Mouse (Mus musculus) liver, postnatal 0 days (tissue): ENCODE data around the gene Aptx. TPM values are rescaled to one million over a fixed set of nuclear protein-coding genes. Genes with fewer than 3 reads are reported as not detected.
A peak's percentile ranks its signal among the peaks of the same experiment; 100 is the strongest.

Experiments used
- ATAC-seq: fragments of 200-750 bp; cut with Nextera tagmentation; 2 replicates; pipeline ENCODE4 v1.8.0; 2017; ENCODE audit warnings: mild to moderate bottlenecking, moderate library complexity
- DNase-seq: peaks from one replicate; pipeline ENCODE4 v3.0.0-alpha.2; 2016
- H3K27ac ChIP-seq: fragments of 300-500 bp; sonication (generic); 2 replicates; pipeline ENCODE4 v1.5.1; 2014; ENCODE audit warnings: antibody characterized with exemption, moderate library complexity, mild to moderate bottlenecking, low read depth
- H3K27me3 ChIP-seq: fragments of 300-500 bp; sonication (generic); 2 replicates; pipeline ENCODE4 v1.6.1; 2014; ENCODE audit warnings: low read length, control low read depth, mixed read lengths; ENCODE audit not compliant: insufficient read depth
- H3K36me3 ChIP-seq: fragments of 300-500 bp; sonication (generic); replicated peaks from 2 replicates; pipeline ENCODE4 v1.6.1; 2014; ENCODE audit warnings: mild to moderate bottlenecking, control low read depth, low read length, moderate library complexity, mixed read lengths; ENCODE audit not compliant: insufficient read depth
- H3K4me1 ChIP-seq: fragments of 300-500 bp; sonication (generic); 2 replicates; pipeline ENCODE4 v1.6.1; 2014; ENCODE audit warnings: antibody characterized with exemption, mild to moderate bottlenecking, control low read depth; ENCODE audit not compliant: insufficient read depth
- H3K4me2 ChIP-seq: fragments of 300-500 bp; sonication (generic); 2 replicates; pipeline ENCODE4 v1.6.1; 2014; ENCODE audit warnings: low read depth, mild to moderate bottlenecking, low read length, moderate library complexity, mixed read lengths
- H3K4me3 ChIP-seq: fragments of 300-500 bp; sonication (generic); 2 replicates; pipeline ENCODE4 v1.5.1; 2014; ENCODE audit warnings: low read depth, low read length
- H3K9ac ChIP-seq: fragments of 300-500 bp; sonication (generic); replicated peaks from 2 replicates; pipeline ENCODE4 v1.6.1; 2014; ENCODE audit warnings: mild to moderate bottlenecking, moderate library complexity
- H3K9me3 ChIP-seq: fragments of 300-500 bp; sonication (generic); 2 replicates; pipeline ENCODE4 v1.6.1; 2016; ENCODE audit warnings: mild to moderate bottlenecking, control low read depth, low read length, mixed read lengths
- CTCF ChIP-seq: sonication (generic); IDR thresholded peaks from 2 replicates; pipeline ENCODE4 v1.5.1; 2016; ENCODE audit warnings: antibody characterized with exemption, low read depth
- EP300 ChIP-seq: IDR thresholded peaks from 2 replicates; pipeline ENCODE4 v1.6.1; 2016; ENCODE audit warnings: antibody characterized with exemption, low read depth, mild to moderate bottlenecking
- WGBS: fragments of 180-500 bp; shearing (Covaris S2); extraction: QIAGEN DNeasy Blood & Tissue Kit; methylation state at CpG from one replicate; pipeline ENCODE4 v1.1.7; 2014; ENCODE audit not compliant: insufficient replicate concordance; 5-methylcytosine and 5-hydroxymethylcytosine counted together
- polyA plus RNA-seq: library from polyadenylated mRNA; unstranded; fragments of >200 nt; fragmentation: Nextera tagmentation; extraction: Ambion mirVana; gene quantifications from 2 replicates; pipeline ENCODE4 v1.2.1, GENCODE M21; 2015

The Aptx gene
- polyA plus RNA-seq, 1 experiment from 2014 or later: 11.6 TPM

- Histone ChIP-seq H3K9ac (no peak overlapping the region), H3K27me3 (no peaks in the 10 kb centered on the region), H3K36me3 (0 out of 2 replicates have a peak, but pooled peaks cover 9% of the 10 kb centered on the region), H3K4me2 (peak overlapping the region; percentile 54), H3K27ac (peak overlapping the region; percentile 79), H3K9me3 (no peaks in the 10 kb centered on the region), H3K4me1 (peaks cover 43% of the 10 kb centered on the region), H3K4me3 (no peak overlapping the region)
- TF ChIP-seq CTCF (no peak), EP300 (no peak)
- ATAC-seq (peak; percentile 30), DNase-seq (peak; percentile 51)
- WGBS: 53% methylated on average over 8 of the region's 8 CpGs
These were observed 2.8 kb downstream of the Aptx start for GRCm38 (mm10) chr4:40700216-40700615.

DNA sequence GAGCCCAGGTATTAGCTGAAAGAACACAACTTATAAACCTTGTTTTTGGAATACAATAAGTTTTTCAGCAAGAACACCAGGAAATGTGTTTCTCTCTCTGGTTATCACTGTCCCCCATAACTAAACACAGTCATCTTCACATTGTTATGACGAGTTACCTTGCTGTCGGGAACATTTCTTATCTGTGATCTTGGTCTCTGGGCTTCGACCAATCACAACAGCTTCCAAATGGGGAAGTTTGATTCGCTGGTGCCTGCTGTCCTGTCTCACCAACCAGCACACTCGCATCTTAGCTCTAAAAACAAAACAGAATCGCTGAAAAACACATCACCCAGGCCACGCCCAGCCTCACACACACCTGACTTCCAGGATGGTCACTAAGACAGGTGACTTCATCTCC is 5.9 kb downstream of the Aptx start:
- no peak overlapping the region for H3K9ac ChIP-seq
- H3K27me3 ChIP-seq: no peaks in the 10 kb centered on the region
- no peak for TF ChIP-seq EP300
- no peak for TF ChIP-seq CTCF
- peaks cover 28% of the 10 kb centered on the region for H3K36me3 ChIP-seq
- no peak for ATAC-seq
- WGBS: 58% methylated on average over 7 of the region's 7 CpGs
- peaks cover 27% of the 10 kb centered on the region for H3K4me1 ChIP-seq
- H3K4me2 ChIP-seq: no peak overlapping the region
- H3K9me3 ChIP-seq: no peaks in the 10 kb centered on the region
- DNase-seq: no peak
- H3K4me3 ChIP-seq: no peak overlapping the region
- no peak overlapping the region for H3K27ac ChIP-seq

GRCm38 (mm10) chr4:40691100-40691499 is 11.9 kb downstream of the Aptx start:
- no peaks in the 10 kb centered on the region for H3K4me1 ChIP-seq
- no peaks in the 10 kb centered on the region for H3K27me3 ChIP-seq
- no peak overlapping the region for H3K9ac ChIP-seq
- 92% methylated on average over 11 of the region's 11 CpGs for WGBS
- DNase-seq (no peak), ATAC-seq (no peak)
- H3K27ac ChIP-seq: no peak overlapping the region
- no peak for TF ChIP-seq EP300
- TF ChIP-seq CTCF: no peak
- no peaks in the 10 kb centered on the region for H3K9me3 ChIP-seq
- no peak overlapping the region for H3K4me3 ChIP-seq
- no peak overlapping the region for H3K4me2 ChIP-seq
- H3K36me3 ChIP-seq: peaks cover 32% of the 10 kb centered on the region

- no peak for TF ChIP-seq EP300
- no peak for TF ChIP-seq CTCF
- DNase-seq: no peak
- H3K9me3 ChIP-seq: no peaks in the 10 kb centered on the region
- H3K27me3 ChIP-seq: no peaks in the 10 kb centered on the region
- 50% methylated on average over 2 of the region's 2 CpGs for WGBS
- no peaks in the 10 kb centered on the region for H3K4me1 ChIP-seq
- no peak overlapping the region for H3K4me3 ChIP-seq
- ATAC-seq: no peak
- H3K27ac ChIP-seq: no peak overlapping the region
- no peak overlapping the region for H3K9ac ChIP-seq
- peaks cover 6% of the 10 kb centered on the region; the same call in 1 of the 2 replicates for H3K36me3 ChIP-seq
- no peak overlapping the region for H3K4me2 ChIP-seq
These were observed 19.7 kb downstream of the Aptx start for GRCm38 (mm10) chr4:40683306-40683705.

DNA sequence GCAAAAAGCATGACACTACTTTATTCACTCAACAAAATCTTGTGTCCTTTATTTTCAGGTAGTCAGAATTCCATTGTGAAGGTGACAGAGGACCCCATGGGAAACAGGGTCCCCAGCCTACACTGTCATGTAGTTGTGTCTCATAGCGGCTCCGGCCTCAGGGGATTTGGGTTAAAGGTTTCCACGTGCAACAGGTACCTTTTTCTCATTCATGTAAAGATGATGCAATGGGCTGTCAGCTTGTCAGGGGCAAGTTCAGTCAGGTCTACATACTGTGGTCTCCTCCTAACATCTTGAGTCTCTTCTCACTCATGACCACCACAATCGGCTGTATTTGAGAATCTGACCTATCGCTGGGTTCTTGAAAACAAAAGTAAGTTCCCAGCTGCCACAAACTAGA is 20.6 kb downstream of the Aptx start:
- H3K36me3 ChIP-seq: peaks cover 4% of the 10 kb centered on the region; the same call in 1 of the 2 replicates
- no peak overlapping the region for H3K27ac ChIP-seq
- H3K4me3 ChIP-seq: no peak overlapping the region
- no peak for ATAC-seq
- no peaks in the 10 kb centered on the region for H3K27me3 ChIP-seq
- DNase-seq: no peak
- H3K4me2 ChIP-seq: no peak overlapping the region
- no peaks in the 10 kb centered on the region for H3K9me3 ChIP-seq
- WGBS: 78% methylated on average over 5 of the region's 5 CpGs
- H3K4me1 ChIP-seq: no peaks in the 10 kb centered on the region
- no peak for TF ChIP-seq EP300
- no peak for TF ChIP-seq CTCF
- H3K9ac ChIP-seq: no peak overlapping the region

DNA sequence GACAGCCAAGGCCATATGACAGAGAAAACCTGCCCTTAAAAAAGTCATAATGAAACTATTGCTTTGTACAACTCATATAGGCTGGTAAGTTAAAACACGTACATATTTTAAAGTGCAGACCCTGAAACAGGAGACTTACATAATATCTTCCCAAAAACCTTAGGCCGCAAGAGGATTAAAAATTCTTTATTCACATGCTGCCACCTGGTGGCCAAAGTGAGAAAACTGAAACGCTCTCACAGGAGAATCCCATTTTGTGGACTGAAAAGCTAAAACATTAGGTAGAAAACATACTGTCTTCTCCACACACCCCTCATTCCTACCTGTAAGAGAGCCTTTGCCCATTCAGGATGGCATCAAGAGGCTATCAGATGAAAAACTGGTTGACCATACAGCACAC is 21.1 kb downstream of the Aptx start:
- DNase-seq: peak; percentile 44
- WGBS: 18% methylated on average over 3 of the region's 3 CpGs

More for the DNA sequence above, 21.1 kb downstream of the Aptx start:
- no peaks in the 10 kb centered on the region for H3K4me1 ChIP-seq
- no peaks in the 10 kb centered on the region for H3K9me3 ChIP-seq
- ATAC-seq: no peak
- H3K4me3 ChIP-seq: no peak overlapping the region
- H3K27ac ChIP-seq: no peak overlapping the region
- H3K9ac ChIP-seq: no peak overlapping the region
- H3K4me2 ChIP-seq: no peak overlapping the region
- no peaks in the 10 kb centered on the region for H3K27me3 ChIP-seq
- H3K36me3 ChIP-seq: 0 out of 2 replicates have a peak, but pooled peaks cover 3% of the 10 kb centered on the region
- TF ChIP-seq CTCF (peak; percentile 71), EP300 (no peak)
